Mouse (Mus musculus): ENCODE measurements around the gene 1700123K08Rik. TPM values are rescaled to one million over a fixed set of nuclear protein-coding genes. Genes with fewer than 3 reads are reported as not detected.
"Not testable (repeated sequence)": the region's sequence is repeated elsewhere in the genome, so short reads cannot be mapped to it uniquely, and the experiment has no call there.

The 1700123K08Rik gene
- total RNA-seq (2021), result not detected
- long read RNA-seq, experiment 1, result 0 reads
- long read RNA-seq, experiment 2, result 0 reads

DNA sequence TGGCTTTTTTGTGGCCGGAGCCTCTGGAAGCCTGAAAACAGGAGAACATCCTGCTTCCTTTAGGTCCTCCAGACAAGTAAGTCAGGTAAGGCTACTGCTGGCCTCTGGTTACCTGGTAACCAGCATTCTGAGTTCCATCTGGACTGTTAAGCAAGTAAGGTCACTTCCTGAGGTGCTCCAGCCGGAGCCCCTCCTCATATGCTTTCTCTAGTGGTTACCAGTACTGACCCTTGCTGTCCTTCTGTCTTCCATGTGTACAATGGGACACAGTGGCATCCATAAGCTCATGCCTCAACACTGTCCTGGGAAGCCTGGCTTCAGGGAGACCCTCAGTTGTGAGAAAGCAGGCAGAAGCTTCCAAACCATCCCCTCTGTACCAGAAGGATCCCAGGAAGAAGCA, at the start of gene 1700123K08Rik:
Gene 1700123K08Rik (minus strand): TSS at position 101 of the 400 bp plus-strand sequence.
- intact Hi-C loops (cut with DNase I); DNase-seq (ENCODE audit: low spot score in 2 of 2): not testable (repeated sequence)

DNA sequence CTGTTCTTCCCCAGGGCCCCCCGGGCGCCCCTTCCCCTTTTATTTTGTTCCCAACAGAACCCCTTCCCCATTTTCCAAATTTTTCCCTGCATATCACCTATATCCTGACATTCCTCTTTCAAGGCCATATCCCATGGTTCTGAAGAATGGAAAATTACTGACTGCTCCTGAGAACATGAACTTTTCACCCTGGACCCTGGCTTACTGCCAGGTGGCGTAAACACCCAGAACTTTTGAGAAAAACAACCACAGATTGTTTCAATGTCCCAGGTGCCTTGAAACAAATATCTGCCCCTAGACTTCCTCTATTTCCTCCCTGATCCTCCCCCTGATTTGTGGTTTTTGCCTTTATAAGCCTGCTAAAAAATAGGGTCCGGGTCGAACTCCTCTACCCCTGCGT, 22.9 kb upstream of the 1700123K08Rik start:
- no peak for DNase-seq (ENCODE audit: low spot score in 2 of 2)
- intact Hi-C loops (cut with DNase I), result no loop called here

DNA sequence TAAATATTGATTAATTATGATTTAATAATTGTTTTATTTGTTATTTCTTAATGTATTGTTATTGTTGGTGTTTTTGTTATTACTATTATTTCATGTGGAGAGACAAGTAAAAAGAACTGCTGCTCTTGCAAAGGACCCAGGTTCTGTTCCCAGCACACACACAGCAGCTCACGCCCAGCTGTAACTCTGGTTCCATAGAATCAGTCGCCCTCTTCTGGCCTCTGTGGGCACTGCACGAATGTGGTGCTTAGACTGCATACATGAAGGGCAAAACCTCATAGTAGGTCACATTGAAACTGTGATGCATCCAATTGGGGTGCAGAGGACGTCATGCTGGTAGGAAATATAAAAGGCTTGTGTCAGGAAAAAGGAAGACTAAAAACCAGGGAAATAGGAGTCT, 7.1 kb upstream of the 1700123K08Rik start:
- no peak for DNase-seq (ENCODE audit: low spot score in 2 of 2)
- intact Hi-C loops (cut with DNase I), result no loop called here

DNA sequence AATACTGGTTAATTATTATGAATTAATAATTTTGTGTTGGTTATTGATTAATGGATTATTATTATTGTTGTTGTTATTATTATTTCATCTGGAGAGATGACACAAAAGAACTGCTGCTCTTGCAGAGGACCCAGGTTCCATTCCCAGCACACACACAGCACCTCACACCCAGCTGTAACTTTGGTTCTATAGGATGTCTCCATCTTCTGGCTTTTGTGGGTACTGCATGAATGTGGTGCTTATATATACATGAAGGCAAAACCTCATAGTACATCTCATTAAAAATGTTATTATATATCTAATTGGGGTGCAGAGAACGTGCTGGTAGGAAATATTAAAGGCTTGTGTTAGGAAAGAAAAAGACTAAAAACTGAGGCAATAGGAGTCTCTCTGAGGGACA, 11.8 kb downstream of the 1700123K08Rik start:
- DNase-seq (ENCODE audit: low spot score in 2 of 2), result peak in 1 of 2 experiments; percentile 2
- intact Hi-C loops (cut with DNase I), result no loop called here

DNA sequence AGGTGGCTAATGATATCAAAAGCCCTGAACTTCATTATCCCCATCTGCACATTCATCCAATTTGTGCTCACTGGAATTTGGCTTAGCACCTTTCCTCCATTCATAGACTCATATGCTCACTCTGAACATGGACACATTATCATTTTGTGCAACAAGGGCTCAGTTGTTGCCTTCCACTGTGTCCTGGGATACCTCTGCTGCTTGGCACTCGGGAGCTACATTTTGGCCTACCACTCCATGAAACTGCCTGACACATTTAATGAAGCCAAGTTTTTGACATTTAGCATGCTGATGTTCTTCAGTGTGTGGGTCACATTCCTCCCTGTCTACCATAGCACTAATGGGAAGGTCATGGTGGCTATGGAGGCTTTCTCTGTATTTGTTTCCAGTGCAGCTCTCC, 32.0 kb downstream of the 1700123K08Rik start:
- intact Hi-C loops (cut with DNase I), result no loop called here
- DNase-seq (ENCODE audit: low spot score in 2 of 2), result no peak

Small RNA genes lying within 50 kb of the gene (microRNA-seq; reads per million reads assigned to microRNA genes)
- 0 reads per million in 2 experiments for gene Gm24082

Other genes starting within 250 kb of the 1700123K08Rik start
- gene Pvrig, start 222.8 kb downstream of the 1700123K08Rik start, total RNA-seq (2021), result not detected
- 10 to 100 TPM; 19.2 to 21.0 TPM for gene Zfp157, start 123.2 kb downstream of the 1700123K08Rik start, total RNA-seq (2021)
- gene Zfp68, start 55.0 kb upstream of the 1700123K08Rik start, total RNA-seq (2021), result 10 to 100 TPM; 22.8 to 26.6 TPM
- 10 to 100 TPM; 11.5 to 12.3 TPM for gene A430033K04Rik, start 58.1 kb upstream of the 1700123K08Rik start, total RNA-seq (2021)
- gene Fam20c, start 189.8 kb upstream of the 1700123K08Rik start, total RNA-seq (2021), result 10 to 100 TPM; 37.9 to 42.1 TPM

Data from left cerebral cortex, postnatal 14 days (tissue).